Mouse (Mus musculus) midbrain, embryonic 14.5 days (tissue): ENCODE measurements at regions not wholly inside any gene's neighbourhood (a gene's known extent, or its start where the extent isn't known, plus 50 kb on each side); places are given as distances from the start of the nearest gene placed in this dataset.

Source experiments
- ATAC-seq: fragments of 200-750 bp; cut with Nextera tagmentation; 2 replicates; pipeline ENCODE4 v1.8.0; 2017; ENCODE audit warnings: moderate number of reproducible peaks, moderate library complexity; ENCODE audit not compliant: low FRiP score, low TSS enrichment
- DNase-seq: peaks from one replicate; pipeline ENCODE4 v3.0.0-alpha.2; 2015
- H3K27ac ChIP-seq: fragments of 300-500 bp; sonication (generic); replicated peaks from 2 replicates; pipeline ENCODE4 v1.5.1; 2014; ENCODE audit warnings: mild to moderate bottlenecking, low read depth, low read length, moderate library complexity
- H3K27me3 ChIP-seq: fragments of 300-500 bp; sonication (generic); 2 replicates; pipeline ENCODE4 v1.6.1; 2014; ENCODE audit warnings: low read length, control low read depth, mixed read lengths; ENCODE audit not compliant: control insufficient read depth, insufficient read depth
- H3K36me3 ChIP-seq: fragments of 300-500 bp; sonication (generic); 2 replicates; pipeline ENCODE4 v1.6.1; 2014; ENCODE audit warnings: low read length, control low read depth; ENCODE audit not compliant: control insufficient read depth, insufficient read depth
- H3K4me1 ChIP-seq: fragments of 300-500 bp; sonication (generic); 2 replicates; pipeline ENCODE4 v1.6.1; 2014; ENCODE audit warnings: mild to moderate bottlenecking, antibody characterized with exemption, low read length, control low read depth; ENCODE audit not compliant: control insufficient read depth, insufficient read depth
- H3K4me2 ChIP-seq: fragments of 300-500 bp; sonication (generic); 2 replicates; pipeline ENCODE4 v1.6.1; 2014; ENCODE audit warnings: mild to moderate bottlenecking, low read length, moderate library complexity
- H3K4me3 ChIP-seq: fragments of 300-500 bp; sonication (generic); replicated peaks from 2 replicates; pipeline ENCODE4 v1.5.1; 2014; ENCODE audit warnings: low read depth, low read length
- H3K9ac ChIP-seq: fragments of 300-500 bp; sonication (generic); replicated peaks from 2 replicates; pipeline ENCODE4 v1.6.1; 2014; ENCODE audit warnings: mild to moderate bottlenecking, low read length, moderate library complexity
- H3K9me3 ChIP-seq: fragments of 300-500 bp; sonication (generic); 2 replicates; pipeline ENCODE4 v1.6.1; 2016; ENCODE audit warnings: low read length, control low read depth, mixed read lengths; ENCODE audit not compliant: control insufficient read depth
- WGBS: fragments of 180-500 bp; shearing (Covaris S2); extraction: QIAGEN DNeasy Blood & Tissue Kit; methylation state at CpG from one replicate; pipeline ENCODE4 v1.1.7; 2014; 5-methylcytosine and 5-hydroxymethylcytosine counted together

GRCm38 (mm10) chr2:148123780-148124179 lies 77.0 kb upstream of the Foxa2 start:
- 51% methylated on average over 3 of the region's 3 CpGs for WGBS
- Histone ChIP-seq H3K4me1 (no peaks in the 10 kb centered on the region), H3K4me2 (no peak overlapping the region), H3K36me3 (no peaks in the 10 kb centered on the region), H3K27ac (no peak overlapping the region), H3K9me3 (no peaks in the 10 kb centered on the region), H3K27me3 (no peaks in the 10 kb centered on the region), H3K9ac (no peak overlapping the region), H3K4me3 (no peak overlapping the region)
- ATAC-seq (no peak), DNase-seq (no peak)

GRCm38 (mm10) chr2:148133811-148134210 lies 87.0 kb upstream of the Foxa2 start:
- Histone ChIP-seq H3K9me3 (no peaks in the 10 kb centered on the region), H3K27me3 (no peaks in the 10 kb centered on the region), H3K36me3 (no peaks in the 10 kb centered on the region), H3K27ac (no peak overlapping the region), H3K4me1 (no peaks in the 10 kb centered on the region), H3K4me2 (no peak overlapping the region), H3K9ac (no peak overlapping the region), H3K4me3 (no peak overlapping the region)
- ATAC-seq (no peak), DNase-seq (no peak)
- 89% methylated on average over 1 of the region's 1 CpGs for WGBS

DNA sequence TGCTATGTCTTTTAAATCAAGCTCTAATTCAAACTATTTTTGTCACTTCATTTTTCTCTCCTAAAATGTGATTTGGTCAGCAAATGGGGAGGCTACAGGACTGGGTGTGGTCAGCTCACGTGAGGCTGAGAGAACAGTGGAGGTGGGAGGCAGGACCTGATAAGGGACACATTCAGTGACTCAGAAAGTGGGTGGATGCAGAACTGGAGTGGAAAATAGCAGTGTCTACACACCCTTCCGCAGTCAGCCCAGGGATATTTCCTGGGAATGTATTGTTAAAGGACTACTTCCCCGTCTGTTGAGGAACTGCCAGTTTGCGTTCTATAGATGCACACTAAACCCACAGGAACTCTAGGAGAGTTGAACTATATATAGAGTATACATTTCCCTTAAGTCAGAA lies 95.2 kb upstream of the Foxa2 start:
- DNase-seq (no peak), ATAC-seq (no peak)
- Histone ChIP-seq H3K9me3 (no peaks in the 10 kb centered on the region), H3K9ac (no peak overlapping the region), H3K27me3 (no peaks in the 10 kb centered on the region), H3K36me3 (no peaks in the 10 kb centered on the region), H3K4me1 (no peaks in the 10 kb centered on the region), H3K27ac (no peak overlapping the region), H3K4me3 (no peak overlapping the region), H3K4me2 (no peak overlapping the region)
- WGBS: 90% methylated on average over 4 of the region's 4 CpGs

- H3K9me3 ChIP-seq: no peaks in the 10 kb centered on the region
- H3K4me3 ChIP-seq: no peak overlapping the region
- H3K27me3 ChIP-seq: no peaks in the 10 kb centered on the region
- H3K27ac ChIP-seq: no peak overlapping the region
- no peak overlapping the region for H3K9ac ChIP-seq
- DNase-seq: no peak
- H3K4me2 ChIP-seq: no peak overlapping the region
- no peaks in the 10 kb centered on the region for H3K36me3 ChIP-seq
- H3K4me1 ChIP-seq: no peaks in the 10 kb centered on the region
- WGBS: 32% methylated on average over 1 of the region's 1 CpGs
- no peak for ATAC-seq
Observed at GRCm38 (mm10) chr2:148144816-148145215, 98.0 kb upstream of the Foxa2 start.

- H3K9me3 ChIP-seq: no peaks in the 10 kb centered on the region
- H3K4me3 ChIP-seq: no peak overlapping the region
- no peak overlapping the region for H3K9ac ChIP-seq
- DNase-seq (no peak), ATAC-seq (no peak)
- no peaks in the 10 kb centered on the region for H3K27me3 ChIP-seq
- H3K4me1 ChIP-seq: no peaks in the 10 kb centered on the region
- H3K27ac ChIP-seq: no peak overlapping the region
- no peaks in the 10 kb centered on the region for H3K36me3 ChIP-seq
- no peak overlapping the region for H3K4me2 ChIP-seq
Observed at GRCm38 (mm10) chr2:148148272-148148671, 101.5 kb upstream of the Foxa2 start.

DNA sequence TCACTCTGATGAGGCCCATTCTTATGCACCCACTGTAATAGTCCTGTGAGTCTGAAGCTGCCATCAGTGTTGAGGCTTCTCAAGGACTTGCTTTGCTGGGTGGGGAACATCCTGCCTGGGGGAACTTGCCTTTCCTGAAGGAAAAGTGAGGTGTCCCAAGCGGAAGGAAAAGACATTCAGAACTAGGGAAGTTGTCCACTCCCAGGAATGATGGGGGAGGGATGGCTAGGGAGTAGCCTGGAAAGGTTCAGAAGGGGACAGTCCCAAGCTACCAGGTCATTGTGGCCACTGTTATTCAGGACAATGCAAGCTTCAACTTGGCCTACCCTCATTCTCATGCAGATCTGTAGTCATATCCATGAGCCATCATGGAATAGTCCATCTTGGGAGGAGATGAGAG lies 102.7 kb upstream of the Foxa2 start:
- WGBS: 91% methylated on average over 1 of the region's 1 CpGs
- H3K4me3 ChIP-seq: no peak overlapping the region

GRCm38 (mm10) chr2:148153513-148154271 lies 106.9 kb upstream of the Foxa2 start:
- H3K27me3 ChIP-seq: no peaks in the 10 kb centered on the region
- DNase-seq (no peak), ATAC-seq (no peak)
- H3K9me3 ChIP-seq: no peaks in the 10 kb centered on the region
- H3K4me1 ChIP-seq: no peaks in the 10 kb centered on the region
- H3K4me2 ChIP-seq: no peak overlapping the region
- H3K4me3 ChIP-seq: no peak overlapping the region
- no peaks in the 10 kb centered on the region for H3K36me3 ChIP-seq
- H3K9ac ChIP-seq: no peak overlapping the region
- WGBS: 80% methylated on average over 6 of the region's 6 CpGs
- no peak overlapping the region for H3K27ac ChIP-seq

More for the DNA sequence above, 102.7 kb upstream of the Foxa2 start:
- ATAC-seq: no peak
- Histone ChIP-seq H3K9ac (no peak overlapping the region), H3K4me1 (no peaks in the 10 kb centered on the region), H3K27me3 (no peaks in the 10 kb centered on the region), H3K4me2 (no peak overlapping the region), H3K27ac (no peak overlapping the region), H3K9me3 (no peaks in the 10 kb centered on the region), H3K36me3 (no peaks in the 10 kb centered on the region)
- no peak for DNase-seq

DNA sequence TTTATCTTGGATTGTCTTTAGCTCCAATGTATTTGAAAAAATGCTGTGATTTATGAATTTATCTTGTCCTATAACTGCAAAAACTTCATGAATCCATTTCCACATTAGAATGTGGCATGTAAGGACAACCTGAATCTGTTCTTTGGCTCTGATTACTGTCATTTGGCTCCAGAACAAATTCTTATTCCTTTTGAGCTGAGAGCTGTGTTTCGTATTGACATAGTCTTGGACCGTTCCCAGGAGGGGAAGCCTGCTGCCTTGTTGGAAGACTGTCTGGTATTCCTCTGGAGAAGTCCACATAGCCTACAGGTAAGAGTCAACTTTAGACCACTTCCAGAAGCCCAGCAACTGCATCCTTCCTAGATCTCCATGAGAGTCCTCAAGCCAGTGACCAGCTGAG lies 109.4 kb upstream of the Foxa2 start:
- H3K9ac ChIP-seq: no peak overlapping the region
- no peaks in the 10 kb centered on the region for H3K36me3 ChIP-seq

GRCm38 (mm10) chr2:148159028-148159600 lies 112.3 kb upstream of the Foxa2 start:
- no peaks in the 10 kb centered on the region for H3K36me3 ChIP-seq
- H3K4me3 ChIP-seq: no peak overlapping the region
- WGBS: 61% methylated on average over 8 of the region's 8 CpGs
- ATAC-seq (no peak), DNase-seq (no peak)
- no peaks in the 10 kb centered on the region for H3K9me3 ChIP-seq
- no peak overlapping the region for H3K4me2 ChIP-seq
- H3K27me3 ChIP-seq: no peaks in the 10 kb centered on the region
- H3K9ac ChIP-seq: no peak overlapping the region
- H3K4me1 ChIP-seq: no peaks in the 10 kb centered on the region
- H3K27ac ChIP-seq: no peak overlapping the region

More for the DNA sequence above, 109.4 kb upstream of the Foxa2 start:
- no peak overlapping the region for H3K4me3 ChIP-seq
- no peak overlapping the region for H3K4me2 ChIP-seq
- DNase-seq (no peak), ATAC-seq (no peak)
- no peaks in the 10 kb centered on the region for H3K4me1 ChIP-seq
- H3K27ac ChIP-seq: no peak overlapping the region
- WGBS: 89% methylated on average over 2 of the region's 2 CpGs
- H3K9me3 ChIP-seq: no peaks in the 10 kb centered on the region
- no peaks in the 10 kb centered on the region for H3K27me3 ChIP-seq
